Mouse (Mus musculus) B cell, adult 2 months (primary cell): ENCODE data around the gene Adam1a.
A peak's percentile ranks its signal among the peaks of the same experiment; 100 is the strongest.

Source experiments
- DNase-seq, 2 experiments: peaks; one replicate each; pipeline ENCODE4 v3.0.0; 2022

Gene Adam1a

GRCm38 (mm10) chr5:121544910-121545792 lies at the start of gene Adam1a, which contains the start of gene Gm42878:
Gene Adam1a (minus strand): TSS chr5:121545482.
Gene Gm42878 (minus strand): TSS chr5:121545482.
- peak; percentile 53 to 63 for DNase-seq

- no peak for DNase-seq
These were observed 49.5 kb upstream of the Adam1a start for GRCm38 (mm10) chr5:121594714-121595313.

GRCm38 (mm10) chr5:121593451-121594401 lies 48.4 kb upstream of the Adam1a start, which contains the start of gene Aldh2:
Gene Aldh2 (minus strand): TSS chr5:121593824.
- DNase-seq: peak; percentile 83 to 84

GRCm38 (mm10) chr5:121592816-121593407 lies 47.6 kb upstream of the Adam1a start:
- no peak for DNase-seq

- DNase-seq: peak in 1 of 2 experiments; percentile 26
These were observed 47.0 kb upstream of the Adam1a start for GRCm38 (mm10) chr5:121592064-121592815.

GRCm38 (mm10) chr5:121591417-121592063 lies 46.3 kb upstream of the Adam1a start:
- no peak for DNase-seq

- DNase-seq: no peak
These were observed 44.6 kb upstream of the Adam1a start for GRCm38 (mm10) chr5:121589928-121590327.

- DNase-seq: peak; percentile 56
These were observed 41.2 kb upstream of the Adam1a start for GRCm38 (mm10) chr5:121586400-121587039.

GRCm38 (mm10) chr5:121585699-121586098 lies 40.4 kb upstream of the Adam1a start:
- no peak for DNase-seq

- no peak for DNase-seq
These were observed 39.7 kb upstream of the Adam1a start for GRCm38 (mm10) chr5:121585005-121585404.

- DNase-seq: peak; percentile 61 to 63
These were observed 38.7 kb upstream of the Adam1a start for GRCm38 (mm10) chr5:121583765-121584501.

- no peak for DNase-seq
These were observed 36.7 kb upstream of the Adam1a start for GRCm38 (mm10) chr5:121581945-121582344.

- no peak for DNase-seq
These were observed 31.7 kb upstream of the Adam1a start for GRCm38 (mm10) chr5:121576927-121577488.

GRCm38 (mm10) chr5:121575867-121576266 lies 30.6 kb upstream of the Adam1a start:
- DNase-seq: no peak

- DNase-seq: peak; percentile 43 to 45
These were observed 28.9 kb upstream of the Adam1a start for GRCm38 (mm10) chr5:121574145-121574544.

- no peak for DNase-seq
These were observed 25.5 kb upstream of the Adam1a start for GRCm38 (mm10) chr5:121570787-121571186.

GRCm38 (mm10) chr5:121569881-121570420 lies 24.7 kb upstream of the Adam1a start:
- DNase-seq: no peak

GRCm38 (mm10) chr5:121566035-121566681 lies 20.9 kb upstream of the Adam1a start:
- DNase-seq: no peak
